Mouse (Mus musculus) ovary, postnatal 10 days (tissue): ENCODE measurements around the gene Slc4a1ap.
"Not testable (repeated sequence)": the region's sequence is repeated elsewhere in the genome, so short reads cannot be mapped to it uniquely, and the experiment has no call there.

ENCODE experiments used
- DNase-seq: peaks from one replicate; pipeline ENCODE4 v3.0.0; 2022; ENCODE audit warnings: low spot score

Slc4a1ap gene

GRCm38 (mm10) chr5:31526354-31527116 is at the start of gene Slc4a1ap:
Gene Slc4a1ap, plus strand, starts transcription at chr5:31526995.
- DNase-seq: peak; percentile 71

GRCm38 (mm10) chr5:31480536-31480935 is 46.3 kb upstream of the Slc4a1ap start:
- no peak for DNase-seq

DNA sequence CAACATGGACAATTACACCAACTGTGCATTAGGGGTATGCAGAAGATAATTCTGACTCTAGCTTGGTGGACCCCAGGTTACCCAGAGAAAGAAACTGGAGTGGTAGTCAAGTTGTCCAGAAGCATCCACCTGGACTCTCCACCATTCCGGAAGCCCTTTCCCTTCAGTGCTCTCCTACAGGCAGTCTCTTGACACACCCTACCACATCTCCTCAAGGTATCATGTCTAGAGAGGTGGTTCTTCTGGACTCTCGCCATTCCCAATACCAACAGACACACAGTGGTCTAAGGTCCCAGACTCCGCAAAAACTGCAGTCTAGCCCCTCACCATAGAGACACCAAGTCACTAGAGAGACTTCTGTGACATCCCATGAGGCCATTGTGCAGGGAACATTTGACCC is 41.4 kb upstream of the Slc4a1ap start, which contains the start of gene 4930548H24Rik:
TSS of gene 4930548H24Rik (plus strand) at position 301 of the 400 bp plus-strand sequence.
- no peak for DNase-seq

- DNase-seq: no peak
Measured at GRCm38 (mm10) chr5:31487889-31488288, 38.9 kb upstream of the Slc4a1ap start.

GRCm38 (mm10) chr5:31489116-31489769 is 37.6 kb upstream of the Slc4a1ap start:
- DNase-seq: no peak

GRCm38 (mm10) chr5:31492031-31492430 is 34.8 kb upstream of the Slc4a1ap start:
- DNase-seq: no peak

- peak; percentile 68 for DNase-seq
Measured at GRCm38 (mm10) chr5:31494513-31495297, 32.1 kb upstream of the Slc4a1ap start, which contains the start of gene Gpn1. Gene Gpn1, plus strand, starts transcription at chr5:31494741.

DNA sequence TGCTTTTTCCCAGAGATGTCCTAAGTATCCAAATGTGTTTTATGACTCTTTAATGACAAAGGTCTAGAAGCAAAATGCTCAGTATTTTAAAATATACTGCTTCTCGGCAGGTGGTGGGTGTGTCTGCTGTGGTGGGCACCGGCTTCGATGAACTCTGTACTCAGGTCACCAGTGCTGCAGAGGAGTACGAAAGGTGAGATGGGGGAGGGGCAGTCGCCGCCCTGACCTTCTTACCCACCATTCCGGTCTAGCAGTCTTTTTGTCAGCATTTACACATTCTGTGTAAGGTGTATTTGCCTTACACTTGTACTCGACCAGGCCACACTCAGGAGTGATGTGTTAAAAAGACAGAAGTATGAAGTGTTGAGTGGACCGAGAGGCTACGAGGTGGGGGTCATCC is 22.0 kb upstream of the Slc4a1ap start:
- no peak for DNase-seq

DNA sequence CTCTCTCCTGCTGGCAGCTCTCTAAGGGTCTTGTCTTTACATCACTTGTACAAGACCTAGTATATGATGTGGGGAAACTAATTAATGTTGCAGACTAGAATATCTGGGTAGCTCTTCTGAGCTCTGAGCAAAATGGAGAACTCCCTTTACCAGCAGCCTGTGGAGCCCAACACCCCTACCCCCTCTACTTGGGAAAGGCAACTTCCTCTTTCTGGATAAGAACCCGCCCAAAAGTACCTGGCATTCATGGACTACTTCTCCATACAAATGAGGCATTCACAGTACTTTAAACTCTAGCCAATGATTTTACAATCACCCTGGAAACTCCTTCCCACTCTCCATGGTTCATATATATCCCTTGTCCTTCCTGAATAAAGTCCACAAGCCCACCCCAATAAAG is 14.3 kb upstream of the Slc4a1ap start:
- DNase-seq: no peak

GRCm38 (mm10) chr5:31520556-31520955 is 6.2 kb upstream of the Slc4a1ap start:
- DNase-seq: no peak

- DNase-seq: no peak
Measured at GRCm38 (mm10) chr5:31527117-31527680, 404 bp downstream of the Slc4a1ap start.

DNA sequence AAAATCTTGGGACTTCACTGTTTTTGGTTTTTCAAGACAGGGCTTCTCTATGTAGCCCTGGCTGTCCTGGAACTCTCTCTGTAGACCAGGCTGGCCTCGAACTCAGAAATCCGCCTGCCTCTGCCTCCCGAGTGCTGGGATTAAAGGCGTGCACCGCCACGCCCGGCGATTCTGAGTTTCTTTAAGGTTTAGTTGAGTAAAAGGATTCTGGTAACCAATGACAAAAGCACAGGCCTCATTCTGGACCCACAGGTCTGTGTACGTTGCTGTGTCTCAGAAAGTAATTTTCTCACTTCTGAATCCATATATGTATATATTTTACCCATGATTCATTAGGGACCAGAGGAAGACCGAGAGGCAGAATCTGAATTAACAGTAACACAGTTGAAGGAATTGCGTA is 912 bp downstream of the Slc4a1ap start, which contains the start of gene Supt7l:
TSS of gene Supt7l (minus strand) at position 101 of the 400 bp plus-strand sequence.
- not testable (repeated sequence) for DNase-seq

DNA sequence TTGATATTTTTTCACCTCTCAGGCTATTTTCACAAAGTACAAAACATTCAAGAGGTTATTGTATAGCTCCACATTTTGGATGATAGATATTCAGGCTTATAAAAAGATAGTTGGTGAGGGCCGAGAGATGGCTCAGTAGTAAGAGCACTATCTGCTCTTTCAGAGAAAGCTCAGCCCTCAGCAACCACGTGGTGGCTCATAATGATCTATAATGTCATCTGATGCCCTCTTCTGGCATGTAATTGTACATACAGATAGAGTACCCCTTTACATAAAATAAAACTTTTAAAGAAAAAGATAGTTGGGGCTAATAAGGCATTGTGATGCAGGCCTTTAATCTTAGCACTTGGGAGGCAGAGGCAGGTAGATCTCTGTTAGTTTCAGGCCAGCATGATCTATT is 1.8 kb downstream of the Slc4a1ap start:
- no peak for DNase-seq

DNA sequence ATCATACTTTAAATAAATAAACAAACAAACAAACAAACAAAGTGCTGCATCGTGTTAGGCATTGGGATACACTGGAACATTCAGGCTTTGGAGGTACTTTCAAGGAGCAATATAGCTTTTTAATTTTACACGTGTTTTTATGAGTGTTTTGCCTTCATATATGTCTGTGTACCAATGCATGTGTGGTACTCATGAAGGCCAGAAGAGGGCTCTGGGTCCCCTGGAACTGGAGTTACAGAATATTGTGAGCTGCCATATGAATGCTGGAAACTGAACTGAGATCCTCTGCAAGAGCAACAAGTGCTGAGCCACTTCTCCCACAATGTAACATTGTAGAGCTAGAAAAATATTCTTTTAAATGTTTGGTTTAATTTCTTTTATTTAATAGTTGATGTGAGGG is 8.4 kb downstream of the Slc4a1ap start:
- no peak for DNase-seq

- no peak for DNase-seq
Measured at GRCm38 (mm10) chr5:31559401-31559800, 32.6 kb downstream of the Slc4a1ap start.

DNA sequence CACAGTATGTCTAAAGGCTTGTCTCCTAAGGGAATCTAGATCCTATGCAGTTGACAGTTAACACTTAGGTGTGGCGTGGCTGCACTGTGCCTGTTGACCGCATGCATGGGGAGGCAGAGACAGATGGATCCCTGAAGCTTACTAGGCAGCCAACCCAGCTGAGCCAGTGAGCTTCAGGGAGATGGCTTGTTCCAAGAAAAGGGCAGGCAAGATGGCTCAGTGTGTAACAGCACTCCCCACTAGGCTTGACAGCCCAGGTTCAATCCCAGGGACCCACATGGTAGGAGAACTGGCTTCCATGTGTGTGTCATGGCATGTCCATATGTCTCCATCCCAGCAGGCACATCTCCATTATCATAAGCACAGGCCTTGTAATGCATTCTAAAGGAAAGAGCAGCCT is 33.6 kb downstream of the Slc4a1ap start:
- no peak for DNase-seq

GRCm38 (mm10) chr5:31562036-31562666 is 35.4 kb downstream of the Slc4a1ap start:
- DNase-seq: no peak

DNA sequence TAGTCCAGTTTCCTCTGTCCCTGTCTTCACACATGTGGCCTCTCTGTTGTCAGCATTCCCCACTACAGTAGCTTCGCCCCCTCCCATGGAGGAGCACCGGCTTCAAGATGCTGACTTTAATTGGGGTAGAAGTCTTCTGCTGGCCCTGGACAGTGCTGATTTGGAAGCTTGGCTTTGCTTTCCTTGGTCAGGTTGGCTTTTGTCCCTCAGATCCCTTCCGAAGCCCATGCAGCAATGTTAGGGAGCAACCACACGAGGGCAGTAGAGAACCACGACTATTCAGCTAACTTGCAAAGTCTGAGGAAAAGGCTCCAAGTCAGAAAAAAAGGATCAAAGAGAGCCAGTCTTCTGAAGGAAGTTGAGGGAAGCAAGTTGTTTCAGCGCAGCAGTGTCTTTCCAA is 36.7 kb downstream of the Slc4a1ap start:
- DNase-seq: peak; percentile 47

DNA sequence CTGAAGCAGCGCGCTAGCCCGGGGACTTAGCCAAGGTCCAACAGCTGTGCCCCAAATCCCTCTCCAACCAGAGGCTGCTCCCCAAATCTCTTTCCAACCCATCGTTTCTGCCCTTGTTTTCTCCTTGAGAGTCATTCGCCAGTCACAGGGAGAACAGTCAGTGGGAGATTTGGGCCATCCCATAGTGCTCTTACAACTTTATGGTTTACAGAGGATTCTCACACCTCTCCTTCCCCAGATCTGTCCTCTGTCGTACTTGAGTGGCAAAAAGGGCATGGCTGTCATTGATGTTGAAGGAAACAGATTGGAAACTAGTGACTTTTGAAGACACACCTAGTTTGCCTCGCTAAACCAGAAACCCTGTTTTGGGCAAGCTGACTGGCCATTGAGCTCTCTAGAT is 37.1 kb downstream of the Slc4a1ap start:
- DNase-seq: no peak

GRCm38 (mm10) chr5:31564976-31565375 is 38.2 kb downstream of the Slc4a1ap start:
- no peak for DNase-seq

DNA sequence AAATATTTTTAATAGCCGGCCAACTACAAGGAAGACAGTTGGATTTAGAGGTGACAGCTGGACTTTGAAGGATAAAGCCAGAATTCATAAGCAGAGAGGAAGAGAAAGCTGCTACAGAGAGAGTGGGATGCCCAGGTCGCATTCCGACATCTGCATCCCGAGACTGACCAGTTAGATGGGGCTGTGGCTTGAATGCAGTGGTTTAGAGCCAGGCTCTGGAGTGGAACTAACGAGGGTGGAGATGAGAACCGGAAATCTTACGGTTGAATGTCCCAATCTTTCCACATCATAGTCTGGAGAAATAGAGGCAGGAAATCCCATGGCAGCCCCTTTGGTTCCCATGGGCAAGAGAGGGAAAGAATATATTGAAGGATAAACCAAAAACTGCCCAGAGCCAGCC is 39.2 kb downstream of the Slc4a1ap start:
- no peak for DNase-seq

GRCm38 (mm10) chr5:31566457-31566856 is 39.7 kb downstream of the Slc4a1ap start:
- DNase-seq: no peak
